Mouse (Mus musculus): Measurements from ENCODE around the gene Glis2. TPM values are rescaled to one million over a fixed set of nuclear protein-coding genes. Genes with fewer than 3 reads are reported as not detected.

Gene Glis2
- total RNA-seq, 2 experiments from 2014 or later, result 16.3 to 18.0 TPM

- intact Hi-C loops (cut with DNase I), result no loop called here
- peak; percentile 93 to 95 for DNase-seq (ENCODE audit: low spot score in 2 of 2)
These were observed 30.1 kb downstream of the Glis2 start, which contains the start of gene Pam16 for GRCm38 (mm10) chr16:4624481-4625110. Pam16 (minus strand) TSS chr16:4624988.

DNA sequence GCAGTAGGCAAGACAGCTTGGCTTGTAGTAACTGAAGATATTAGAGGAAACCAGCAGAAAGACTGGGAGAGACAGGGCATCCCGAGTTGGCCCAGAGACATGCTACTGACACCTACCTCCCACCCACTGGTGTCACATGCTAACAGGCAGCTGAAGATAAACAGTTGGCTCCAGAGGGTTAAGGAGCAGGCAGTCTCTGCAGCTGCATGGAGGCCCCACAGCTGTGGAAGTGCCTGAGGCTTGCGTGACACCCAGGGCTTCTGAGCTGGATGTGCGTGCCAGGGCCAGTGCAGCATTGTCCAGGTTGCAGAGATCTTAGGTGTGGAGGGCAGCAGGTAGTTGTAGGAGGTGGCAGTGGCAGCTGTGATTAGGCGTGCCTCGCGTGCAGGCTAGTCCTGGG is 32.6 kb downstream of the Glis2 start:
- intact Hi-C loops (cut with DNase I), result no loop called here
- DNase-seq (ENCODE audit: low spot score in 2 of 2), result no peak

- intact Hi-C loops (cut with DNase I), result no loop called here
- DNase-seq (ENCODE audit: low spot score in 2 of 2), result no peak
These were observed 34.4 kb downstream of the Glis2 start for GRCm38 (mm10) chr16:4628898-4629419.

DNA sequence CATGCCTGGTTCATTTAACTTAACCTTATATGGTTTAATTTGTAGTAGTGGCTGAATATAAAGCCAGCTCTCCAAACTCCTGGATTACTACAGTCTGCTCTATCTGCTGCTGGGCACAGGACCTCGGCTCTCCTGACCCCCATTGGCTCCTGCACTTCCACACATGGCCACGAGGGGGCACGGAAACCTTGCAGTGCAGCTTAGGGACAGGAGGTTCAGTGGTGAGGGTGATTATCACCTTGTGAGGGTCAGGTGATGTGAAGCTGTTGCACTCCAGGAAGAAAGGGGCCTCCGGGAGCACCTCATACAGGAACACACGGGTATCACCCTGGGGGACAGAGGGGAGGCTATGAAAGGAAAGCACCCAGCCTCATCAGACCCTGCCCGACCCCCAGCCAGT is 35.4 kb downstream of the Glis2 start:
- peak in 1 of 2 experiments; percentile 77 for DNase-seq (ENCODE audit: low spot score in 2 of 2)
- intact Hi-C loops (cut with DNase I), result loop anchor here (1.0 kb wide), 1 partner anchor 37 kb away; no protein-coding TSS in a partner anchor

GRCm38 (mm10) chr16:4632050-4632449 is 37.5 kb downstream of the Glis2 start:
- peak in 1 of 2 experiments; percentile 38 for DNase-seq (ENCODE audit: low spot score in 2 of 2)
- intact Hi-C loops (cut with DNase I), result no loop called here

- intact Hi-C loops (cut with DNase I), result loop anchor here (1.0 kb wide), 1 partner anchor 36 kb away; no protein-coding TSS in a partner anchor
- no peak for DNase-seq (ENCODE audit: low spot score in 2 of 2)
These were observed 39.1 kb downstream of the Glis2 start for GRCm38 (mm10) chr16:4633661-4634060.

- intact Hi-C loops (cut with DNase I), result no loop called here
- no peak for DNase-seq (ENCODE audit: low spot score in 2 of 2)
These were observed 40.2 kb downstream of the Glis2 start for GRCm38 (mm10) chr16:4634681-4635080.

DNA sequence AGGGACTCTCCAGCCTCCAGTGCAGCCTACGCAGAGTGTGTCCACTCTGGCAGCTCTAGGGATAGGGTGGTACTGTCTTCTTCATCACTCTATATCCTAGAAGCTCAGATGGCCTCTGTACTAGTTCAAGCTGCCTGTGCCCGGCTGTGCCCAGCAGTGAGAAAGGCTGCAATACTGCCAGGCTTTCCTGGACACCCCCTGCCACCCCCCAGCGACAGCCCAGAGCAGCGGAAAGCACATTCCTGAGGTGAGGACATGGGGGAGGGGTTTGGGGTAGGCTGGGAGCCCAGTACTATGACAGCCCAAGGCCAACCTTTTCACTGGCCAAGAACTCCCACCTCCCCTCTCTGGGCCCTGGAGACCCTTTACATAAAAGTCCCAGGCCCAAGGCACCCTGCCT is 41.2 kb downstream of the Glis2 start:
- intact Hi-C loops (cut with DNase I), result no loop called here
- no peak for DNase-seq (ENCODE audit: low spot score in 2 of 2)

GRCm38 (mm10) chr16:4638891-4639390 is 44.4 kb downstream of the Glis2 start:
- no peak for DNase-seq (ENCODE audit: low spot score in 2 of 2)
- intact Hi-C loops (cut with DNase I), result no loop called here

DNA sequence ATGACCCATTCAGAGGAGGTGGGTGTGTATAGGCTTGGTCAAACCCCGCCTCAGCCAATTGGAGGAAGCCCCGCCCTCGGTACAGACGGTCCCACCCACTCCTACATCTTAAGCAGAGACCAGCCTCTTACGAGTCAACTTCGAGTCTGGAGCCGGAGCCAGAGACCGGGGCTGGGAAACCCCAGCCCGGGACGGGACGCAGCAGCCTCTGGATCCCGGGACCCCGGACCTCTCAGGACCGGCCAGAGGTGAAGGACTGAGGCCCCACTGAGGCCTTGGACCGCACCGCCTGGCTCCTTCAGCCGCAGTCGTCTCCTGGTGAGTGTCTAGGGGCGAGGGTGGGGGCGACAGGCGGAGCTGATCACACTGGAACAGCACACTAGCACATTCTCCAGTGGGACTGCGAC is 45.3 kb downstream of the Glis2 start, which contains the start of the genes Vasn and Dnaja3:
Vasn (plus strand) TSS at position 111 of the 407 bp plus-strand sequence.
Dnaja3 (plus strand) TSS at position 159 of the 407 bp plus-strand sequence.
- intact Hi-C loops (cut with DNase I), result no loop called here
- DNase-seq (ENCODE audit: low spot score in 2 of 2), result peak; percentile 74 to 75

DNA sequence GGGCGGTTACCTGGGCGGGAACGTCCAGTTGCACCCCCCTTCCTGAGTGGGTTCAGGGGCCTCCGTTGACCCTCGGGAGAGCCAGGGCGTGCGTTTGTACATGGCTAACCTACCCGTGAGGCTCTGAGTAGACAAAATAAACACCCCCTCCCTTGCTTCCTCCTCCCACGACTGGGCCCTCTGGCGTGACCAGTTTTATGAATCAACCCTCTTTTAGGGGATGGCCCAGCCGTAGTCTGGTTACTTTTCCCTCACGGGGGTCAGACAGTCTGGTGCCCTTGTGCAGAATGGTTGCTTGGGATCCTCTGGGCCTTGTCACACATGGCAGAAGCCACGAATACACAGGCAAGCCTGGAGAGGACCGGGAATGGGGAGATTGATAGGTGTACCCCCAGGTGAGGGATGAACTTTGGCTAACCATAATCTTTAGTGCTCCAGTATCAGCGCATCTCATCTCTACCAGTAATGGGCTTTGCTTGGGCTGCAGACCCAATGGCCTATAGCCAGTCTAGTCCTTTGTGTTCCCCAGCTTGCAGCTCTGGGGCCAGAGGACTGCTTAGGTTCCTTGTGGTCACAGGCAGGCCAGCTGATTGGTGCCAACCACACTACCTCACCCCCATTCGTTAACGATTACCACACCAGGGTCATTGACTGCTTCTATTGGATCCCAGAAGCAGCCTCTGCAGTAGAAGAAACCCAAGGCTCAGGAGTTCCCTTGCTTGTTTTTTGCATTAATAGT is 45.9 kb downstream of the Glis2 start:
- intact Hi-C loops (cut with DNase I), result no loop called here
- DNase-seq (ENCODE audit: low spot score in 2 of 2), result no peak

DNA sequence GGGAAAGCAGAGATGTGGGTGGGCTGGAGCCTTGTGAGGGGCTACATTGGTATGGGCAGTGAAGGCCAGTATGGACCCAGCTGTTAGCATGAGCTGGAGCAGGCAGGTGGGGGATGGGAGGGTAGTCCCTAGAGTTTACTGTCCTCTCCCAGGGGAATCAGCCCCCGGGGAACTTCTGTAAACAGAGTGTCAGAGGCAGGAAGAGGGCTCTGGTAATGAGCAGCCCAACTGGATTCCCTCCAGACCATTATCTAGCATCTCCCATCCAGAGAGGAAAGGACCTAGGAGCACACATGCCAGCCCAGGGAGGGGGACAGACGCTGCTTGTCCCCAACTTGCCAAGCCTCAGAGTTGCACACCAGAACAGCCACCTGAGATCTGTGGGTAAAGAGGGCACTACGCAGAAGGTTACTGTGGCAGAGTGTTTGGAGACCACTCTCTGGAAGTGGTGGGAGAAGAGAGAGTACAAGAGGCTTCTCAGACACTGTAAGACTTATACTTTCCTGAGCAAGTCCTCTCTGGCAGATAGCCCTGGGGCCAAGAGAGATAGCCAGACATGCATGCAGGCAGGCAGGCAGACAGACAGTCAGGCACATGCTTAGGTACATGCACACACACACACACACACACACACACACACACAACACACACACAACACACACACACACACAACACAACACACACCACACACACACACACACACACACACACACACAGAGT is 46.8 kb downstream of the Glis2 start:
- intact Hi-C loops (cut with DNase I), result no loop called here
- no peak for DNase-seq (ENCODE audit: low spot score in 2 of 2)

GRCm38 (mm10) chr16:4642190-4642589 is 47.7 kb downstream of the Glis2 start:
- DNase-seq (ENCODE audit: low spot score in 2 of 2), result peak; percentile 66 to 86
- intact Hi-C loops (cut with DNase I), result no loop called here

- intact Hi-C loops (cut with DNase I), result no loop called here
- DNase-seq (ENCODE audit: low spot score in 2 of 2), result no peak
These were observed 48.4 kb downstream of the Glis2 start for GRCm38 (mm10) chr16:4642937-4643336.

- peak; percentile 81 to 85 for DNase-seq (ENCODE audit: low spot score in 2 of 2)
- intact Hi-C loops (cut with DNase I), result no loop called here
These were observed 49.3 kb downstream of the Glis2 start for GRCm38 (mm10) chr16:4643670-4644419.

DNA sequence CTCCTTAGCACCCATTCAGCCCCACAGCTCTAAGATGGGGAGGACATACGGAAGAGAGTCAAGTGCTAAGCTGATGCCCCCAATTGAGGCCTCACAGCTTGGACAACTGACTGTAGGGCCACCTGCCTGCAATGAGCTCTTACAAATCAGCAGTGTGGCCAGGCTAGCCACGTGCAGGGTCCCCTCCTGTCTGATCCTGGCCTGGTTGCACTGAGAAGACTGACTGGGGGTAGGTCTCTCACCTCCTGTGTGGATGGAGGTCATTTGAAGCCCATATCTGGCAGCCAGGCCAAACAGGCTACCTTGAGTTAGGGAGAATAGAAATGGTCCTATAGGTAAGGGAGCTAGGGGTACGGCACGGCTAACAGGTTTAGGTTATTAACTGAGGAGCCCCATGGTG is 51.4 kb downstream of the Glis2 start:
- DNase-seq (ENCODE audit: low spot score in 2 of 2), result no peak
- intact Hi-C loops (cut with DNase I), result no loop called here

GRCm38 (mm10) chr16:4646831-4647230 is 52.3 kb downstream of the Glis2 start:
- DNase-seq (ENCODE audit: low spot score in 2 of 2), result no peak
- intact Hi-C loops (cut with DNase I), result no loop called here

GRCm38 (mm10) chr16:4647651-4648141 is 53.2 kb downstream of the Glis2 start:
- intact Hi-C loops (cut with DNase I), result no loop called here
- DNase-seq (ENCODE audit: low spot score in 2 of 2), result no peak

Measured in left cerebral cortex, postnatal 14 days (tissue).